Mouse (Mus musculus) megakaryocyte-erythroid progenitor cell, adult 5 weeks (primary cell): ENCODE data around the gene Mrtfb. TPM values are rescaled to one million over a fixed set of nuclear protein-coding genes. Genes with fewer than 3 reads are reported as not detected.

Experiments
- polyA plus RNA-seq: library from polyadenylated mRNA; stranded (reverse); fragments of >175 nt; gene quantifications from 2 replicates; pipeline ENCODE4 v1.2.3, GENCODE M21; 2012

The Mrtfb gene
- polyA plus RNA-seq, result 2.0 and 2.6 TPM in 2 replicates

DNA sequence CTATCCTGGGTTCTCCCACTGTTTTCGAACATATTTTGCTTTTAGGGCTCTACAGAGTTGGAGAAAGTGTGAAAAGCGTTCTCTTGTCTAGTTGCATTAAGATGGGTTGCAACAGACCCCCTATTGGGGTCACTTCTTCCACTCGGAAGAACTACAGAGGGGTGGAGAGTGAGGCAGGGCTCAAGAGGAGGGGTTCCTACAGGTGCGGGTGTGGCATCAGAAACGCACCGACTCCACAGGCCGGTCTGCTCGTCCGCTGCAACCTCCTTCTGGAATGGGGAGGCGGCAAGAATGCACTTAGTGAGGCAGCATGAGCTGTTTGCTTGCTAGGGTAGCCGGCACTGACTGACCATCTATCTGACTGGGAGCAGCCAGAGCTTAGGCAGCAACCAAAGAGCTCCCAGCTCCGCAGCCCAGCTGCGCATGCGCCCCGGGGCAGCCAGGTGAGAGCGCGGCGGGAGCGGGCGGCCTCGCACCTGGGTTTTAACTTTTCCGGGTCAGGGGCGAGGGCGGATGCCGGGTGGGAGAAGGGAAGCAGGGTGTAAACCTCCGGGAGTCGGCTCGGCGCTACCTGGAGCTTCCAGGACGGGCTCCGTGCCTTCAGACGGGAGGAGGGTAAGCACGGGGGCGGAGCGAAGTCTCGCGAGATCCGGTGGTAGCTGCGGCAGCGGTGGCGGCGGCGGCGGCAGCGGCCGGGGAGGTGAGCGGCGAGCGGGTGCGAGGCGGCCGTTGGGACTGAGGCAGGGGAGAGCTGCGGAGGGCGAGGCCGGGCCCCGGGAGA is at the start of gene Mrtfb:
Gene Mrtfb, plus strand, starts transcription at position 627 of the 781 bp plus-strand sequence.

Other genes starting within 250 kb of the Mrtfb start
- gene Ercc4, start 146.8 kb upstream of the Mrtfb start, polyA plus RNA-seq, result 6.1 and 7.1 TPM in 2 replicates